Mouse (Mus musculus) layer of hippocampus, postnatal 25 days (tissue): ENCODE data around the gene Slc31a2. TPM values are rescaled to one million over a fixed set of nuclear protein-coding genes. Genes with fewer than 3 reads are reported as not detected.
A peak's percentile ranks its signal among the peaks of the same experiment; 100 is the strongest.
"Not testable (repeated sequence)": the region's sequence is repeated elsewhere in the genome, so short reads cannot be mapped to it uniquely, and the experiment has no call there.

Experiments used
- DNase-seq, 2 experiments: peaks; one replicate each; pipeline ENCODE4 v3.0.0; 2022; ENCODE audit warnings: mixed read lengths in 2 of 2, low spot score in 1 of 2; ENCODE audit errors: extremely low spot score in 1 of 2
- total RNA-seq, 2 experiments: library from RNA; stranded (reverse); gene quantifications; 2 replicates each; pipeline ENCODE4 v1.2.3; 2021

Gene Slc31a2
- total RNA-seq: 1 to 10 TPM; 8.3 to 8.9 TPM

DNA sequence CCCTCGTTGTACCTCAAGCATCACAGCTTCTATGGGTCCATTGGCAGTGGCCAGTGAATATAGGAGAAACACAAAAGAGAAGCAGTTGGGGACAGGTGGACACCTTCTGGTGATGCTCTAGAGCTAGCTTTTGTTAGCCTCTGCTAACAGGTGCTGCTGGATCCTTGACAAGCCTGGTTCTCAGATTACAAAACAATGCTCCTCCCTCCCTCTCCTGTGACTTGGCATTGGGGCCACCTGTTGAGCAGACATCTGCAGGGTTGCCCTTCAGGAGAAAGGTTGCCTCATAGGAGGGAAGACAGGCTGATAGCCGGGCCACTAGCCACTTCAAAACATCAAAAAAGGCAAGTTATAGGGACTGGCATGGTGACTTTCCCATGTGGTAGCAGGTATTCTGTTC, at the start of gene Slc31a2:
Gene Slc31a2 (plus strand): TSS at position 287 of the 400 bp plus-strand sequence.
- DNase-seq: no peak

DNA sequence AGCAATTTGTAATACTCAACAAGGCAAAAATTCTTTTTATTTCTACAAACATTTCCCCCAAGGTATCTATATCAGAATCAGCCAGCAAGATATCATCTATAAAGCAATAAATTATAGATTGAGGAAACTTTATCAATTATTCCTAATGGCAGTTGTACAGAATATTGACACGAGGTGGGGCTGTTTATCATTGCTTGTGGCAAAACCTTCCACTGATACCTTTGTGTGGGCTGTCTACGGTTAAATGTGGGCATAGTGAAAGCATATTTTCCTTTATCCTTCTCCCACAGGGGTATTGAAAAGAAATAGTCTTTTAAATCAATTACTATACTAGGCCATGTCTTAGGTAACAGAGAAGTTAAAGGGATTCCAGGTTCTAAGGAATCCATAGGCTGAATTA, 48.9 kb upstream of the Slc31a2 start:
- no peak for DNase-seq

- DNase-seq: peak in 1 of 2 experiments; percentile 68
These were observed 34.0 kb upstream of the Slc31a2 start for GRCm38 (mm10) chr4:62228391-62228790.

DNA sequence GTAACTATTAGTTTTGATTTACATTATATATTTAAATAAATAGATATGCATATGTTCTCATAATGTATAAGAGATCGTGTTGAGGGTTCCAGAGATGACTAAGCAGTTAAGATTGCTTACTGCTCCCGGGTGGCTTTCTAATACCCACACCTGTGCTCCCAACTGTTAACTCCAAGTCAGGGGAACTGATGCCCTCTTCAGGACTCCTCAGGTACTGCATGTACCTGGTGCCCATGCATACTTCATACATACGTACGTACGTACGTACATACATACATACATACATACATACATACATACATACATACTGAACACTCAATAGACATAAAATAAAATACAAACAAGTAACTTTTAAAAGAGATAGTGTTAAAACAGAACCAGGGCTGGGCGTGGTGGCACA, 32.9 kb upstream of the Slc31a2 start:
- peak in 1 of 2 experiments; percentile 21 for DNase-seq

DNA sequence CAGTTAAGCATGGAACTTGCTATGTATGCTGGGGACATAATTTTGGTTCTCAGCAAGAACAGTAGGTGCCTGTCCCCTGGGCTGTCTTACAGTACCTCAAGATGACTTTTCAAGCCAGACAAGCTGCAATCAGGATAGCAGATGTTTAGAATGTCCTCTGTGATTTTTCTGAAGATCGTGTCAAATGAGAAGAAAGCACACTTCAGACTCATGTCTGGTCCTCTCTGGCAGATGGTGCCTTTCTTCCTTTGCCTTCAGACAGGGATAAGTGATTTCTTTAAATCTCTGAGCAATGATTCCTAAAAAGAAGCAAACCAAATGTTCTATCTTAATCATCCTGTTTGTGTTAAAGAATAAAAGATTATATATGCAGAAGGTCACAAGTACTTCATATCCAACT, 32.2 kb upstream of the Slc31a2 start:
- DNase-seq: no peak

- DNase-seq: no peak
These were observed 31.6 kb upstream of the Slc31a2 start, which contains the start of gene Zfp37 for GRCm38 (mm10) chr4:62230769-62231168. Zfp37 (minus strand) TSS chr4:62231047.

DNA sequence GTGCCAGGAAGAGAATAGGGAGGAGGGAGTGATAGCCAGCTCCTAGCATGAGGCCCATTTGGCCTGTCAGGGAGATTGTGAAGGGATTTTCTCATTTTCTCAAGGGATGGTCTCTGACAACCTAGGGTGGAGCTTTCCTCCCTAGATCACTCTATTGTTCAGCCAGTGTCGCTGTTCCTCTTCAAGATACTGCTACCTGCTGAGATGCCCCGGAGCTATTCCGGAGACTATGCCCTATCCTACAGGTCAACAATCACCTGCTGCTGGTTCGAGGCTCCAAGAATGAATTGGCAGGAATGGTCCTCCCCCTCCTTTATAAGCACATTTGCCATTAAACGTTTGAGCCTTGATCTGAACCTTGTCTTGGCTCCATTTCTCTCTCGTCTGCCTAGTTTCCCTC, 21.8 kb upstream of the Slc31a2 start:
- DNase-seq: no peak

- no peak for DNase-seq
These were observed 14.0 kb upstream of the Slc31a2 start for GRCm38 (mm10) chr4:62248328-62248727.

DNA sequence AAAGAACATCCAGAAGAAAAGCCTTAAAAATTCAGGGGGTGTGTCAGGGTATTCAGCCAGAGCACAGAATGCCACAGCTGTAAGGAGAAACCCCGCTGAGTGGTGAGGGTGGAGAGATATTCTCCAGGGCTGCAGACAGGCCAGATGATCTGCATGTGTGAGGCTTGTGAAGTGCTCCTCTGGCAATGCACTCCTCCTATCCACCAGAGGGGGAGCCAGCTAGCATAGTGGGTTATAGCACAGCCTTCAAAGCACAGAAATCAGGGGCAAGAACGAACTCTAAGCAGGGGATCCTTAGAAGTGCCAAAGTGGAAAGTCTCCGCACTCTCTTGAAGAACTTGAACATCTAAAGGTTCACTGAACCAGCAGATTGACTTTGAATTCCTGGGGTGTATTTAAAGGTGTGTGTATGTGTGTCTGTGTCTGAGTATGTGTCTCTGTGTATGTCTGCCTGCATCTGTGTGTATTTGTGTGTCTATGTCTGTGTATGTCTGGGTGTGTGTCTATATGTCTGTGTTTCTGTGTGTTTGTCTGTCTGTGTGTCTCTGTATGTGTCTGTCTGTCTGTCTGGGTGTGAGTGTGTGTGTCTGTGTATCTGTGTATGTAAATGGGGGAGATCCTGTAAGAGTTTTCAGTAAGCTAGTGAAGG, 11.3 kb upstream of the Slc31a2 start:
- no peak for DNase-seq

- no peak for DNase-seq
These were observed 10.6 kb upstream of the Slc31a2 start for GRCm38 (mm10) chr4:62251776-62252175.

- DNase-seq: no peak
These were observed 7.8 kb upstream of the Slc31a2 start for GRCm38 (mm10) chr4:62254551-62254950.

DNA sequence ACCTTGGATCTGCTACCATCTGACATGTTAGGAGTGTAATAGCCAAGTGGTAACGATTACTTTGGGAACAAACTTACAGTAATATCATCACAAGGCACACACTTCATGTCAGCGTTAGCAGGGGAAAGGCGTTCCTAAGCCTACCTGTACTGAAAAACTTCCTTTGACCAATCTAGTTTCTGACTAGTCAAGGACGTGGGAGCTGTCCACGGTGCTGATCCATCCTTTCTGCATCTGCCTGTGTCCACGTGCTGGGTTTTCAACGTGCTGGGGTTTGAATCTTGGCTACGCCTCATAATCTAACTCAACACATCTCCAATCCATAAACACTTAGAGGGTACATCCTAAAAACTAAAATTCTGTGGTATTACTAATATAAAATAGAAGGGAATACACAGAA, 5.4 kb upstream of the Slc31a2 start:
- no peak for DNase-seq

DNA sequence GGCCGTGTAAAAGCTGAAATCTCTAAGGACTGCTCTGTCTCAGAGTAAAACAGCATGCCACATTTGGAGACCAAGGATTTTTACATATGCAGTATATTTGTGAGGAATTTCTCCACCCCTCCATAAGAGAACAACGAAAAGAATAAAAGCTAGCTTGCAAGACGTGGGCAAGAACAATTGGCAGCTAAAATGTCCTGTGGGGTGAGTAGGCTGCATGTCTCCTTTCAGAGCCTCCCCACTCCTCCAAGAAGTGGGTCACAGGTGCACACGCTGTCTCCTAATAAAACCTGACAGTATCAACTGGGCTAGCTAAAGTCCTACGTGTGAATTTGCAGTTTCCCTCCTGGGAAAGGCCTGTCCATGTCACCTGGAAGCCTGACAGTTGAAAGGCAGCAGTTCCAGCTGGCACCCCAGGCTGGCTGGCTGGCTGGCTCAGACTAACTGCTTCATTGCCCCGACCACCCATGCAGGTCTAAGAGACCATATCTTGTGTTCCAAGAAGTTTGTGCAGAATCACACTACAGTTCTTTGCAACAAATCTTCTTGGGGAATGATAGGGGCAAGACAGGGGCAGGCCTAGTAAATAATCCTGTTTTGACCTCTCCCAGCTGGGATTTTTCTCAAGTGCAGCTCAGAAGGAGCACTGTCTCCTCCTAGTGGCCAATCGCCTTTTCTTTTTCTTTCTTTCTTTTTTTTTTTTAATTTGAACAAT, 927 bp downstream of the Slc31a2 start:
- peak in 1 of 2 experiments; percentile 25 for DNase-seq

- DNase-seq: no peak
These were observed 2.9 kb downstream of the Slc31a2 start for GRCm38 (mm10) chr4:62265154-62265836.

GRCm38 (mm10) chr4:62266016-62266415, 3.7 kb downstream of the Slc31a2 start:
- DNase-seq: not testable (repeated sequence)

DNA sequence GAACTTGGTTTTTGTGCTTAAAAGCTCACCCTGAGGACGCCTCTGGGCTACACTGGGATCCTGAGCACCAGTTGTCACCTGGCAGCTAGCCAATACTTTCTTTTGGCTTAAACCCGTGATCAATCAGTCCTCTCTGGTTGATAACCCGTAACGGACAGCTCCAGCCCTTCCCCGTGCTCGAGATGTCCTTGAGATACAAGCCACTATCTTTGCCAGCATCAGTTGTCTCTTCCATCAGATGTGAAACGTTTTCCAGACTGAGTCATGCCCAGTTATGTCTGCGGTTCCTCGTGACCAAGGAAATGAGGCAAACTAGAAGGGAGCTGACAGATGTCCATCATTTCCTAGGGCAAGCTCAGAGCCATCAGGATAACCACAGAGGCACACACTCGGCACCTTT, 4.7 kb downstream of the Slc31a2 start:
- DNase-seq: peak in 1 of 2 experiments; percentile 5

DNA sequence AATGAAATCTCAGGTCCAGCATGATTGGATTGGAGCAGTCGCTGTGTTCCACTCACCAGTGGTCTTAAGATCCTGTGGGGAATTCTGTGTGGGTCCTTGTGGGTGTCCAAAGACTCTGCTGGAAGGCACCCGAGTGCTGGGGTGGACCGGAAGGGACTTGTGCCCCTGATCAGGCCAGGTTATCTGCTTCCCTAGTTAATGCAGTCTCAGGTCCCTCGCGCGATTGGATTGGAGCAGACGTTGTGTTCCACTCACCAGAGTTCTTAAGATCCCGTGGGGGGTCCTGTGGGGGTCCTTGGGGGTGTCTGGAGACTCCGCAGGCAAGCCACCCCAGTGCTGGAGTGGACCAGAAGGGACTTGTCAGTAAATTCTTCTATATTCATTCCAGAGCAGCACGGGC, 10.3 kb downstream of the Slc31a2 start:
- no peak for DNase-seq

DNA sequence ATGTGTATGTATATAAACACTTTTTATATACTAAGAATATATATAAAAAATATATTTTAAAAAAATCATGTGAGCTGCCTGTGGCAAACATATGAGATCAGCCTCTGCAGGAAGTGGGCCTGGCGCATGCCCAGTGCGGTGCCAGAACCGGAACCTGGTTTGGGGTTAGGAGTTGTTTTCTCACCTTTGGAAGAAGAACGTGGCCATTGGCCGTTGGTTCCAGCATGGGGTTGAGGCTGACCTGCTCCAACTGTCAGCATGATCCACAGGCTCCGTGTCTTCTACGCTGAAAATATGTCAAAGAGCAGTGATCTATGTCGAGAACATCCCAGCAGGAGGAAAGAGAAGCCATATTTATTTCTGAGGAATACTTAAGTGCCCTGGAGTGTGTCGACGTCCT, 11.6 kb downstream of the Slc31a2 start:
- peak in 1 of 2 experiments; percentile 1 for DNase-seq

- peak in 1 of 2 experiments; percentile 4 for DNase-seq
These were observed 12.6 kb downstream of the Slc31a2 start for GRCm38 (mm10) chr4:62274841-62275536.

- DNase-seq: no peak
These were observed 14.3 kb downstream of the Slc31a2 start for GRCm38 (mm10) chr4:62276642-62277041.

DNA sequence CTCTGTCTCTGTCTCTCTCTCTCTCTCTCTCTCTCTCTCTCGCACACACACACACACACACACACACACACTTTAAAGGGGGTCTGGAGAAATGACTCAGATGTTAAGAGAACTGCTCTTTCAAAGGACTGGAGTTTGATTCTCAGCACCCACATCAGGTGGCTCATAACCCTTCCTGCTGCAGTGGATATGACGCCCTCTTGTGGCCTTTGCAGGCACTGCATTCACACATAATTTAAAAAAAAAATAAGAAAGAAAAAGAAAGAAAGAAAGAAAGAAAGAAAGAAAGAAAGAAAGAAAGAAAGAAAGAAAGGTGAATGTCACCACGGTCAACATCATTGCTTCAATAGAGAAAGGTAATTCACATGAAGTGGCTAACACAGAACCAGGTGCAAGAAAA, 14.9 kb downstream of the Slc31a2 start:
- DNase-seq: no peak
